28 mouse cellular contexts compared by ENCODE assay signal in the genomic region with DNA sequence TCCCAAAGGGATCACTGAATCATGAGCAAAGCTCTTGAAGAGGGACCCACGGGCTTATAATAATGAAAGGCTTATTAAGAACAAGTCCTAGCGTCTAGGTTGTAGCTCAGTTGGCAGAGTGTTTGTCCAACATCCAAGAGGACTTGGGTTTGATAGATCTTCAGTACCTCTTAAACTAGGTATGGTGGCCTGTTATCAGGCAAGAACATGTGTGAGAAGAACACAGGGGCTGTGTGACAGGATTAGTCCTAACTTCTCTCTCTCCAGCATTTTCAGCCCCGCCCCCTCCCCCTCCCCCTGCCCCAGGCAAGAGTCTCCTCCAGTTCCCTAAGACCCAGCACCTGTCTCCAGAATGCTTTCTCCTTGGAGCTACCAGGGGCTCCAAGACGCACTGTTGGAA. TPM values are rescaled to one million over a fixed set of nuclear protein-coding genes. Genes with fewer than 3 reads are reported as not detected.
DNase-seq lines count a peak whose midpoint lies in the region; ATAC-seq and TF ChIP-seq lines count a peak whose summit lies in the region.
"Had no signal": no experiment of that assay in that cellular context is flagged by ENCODE, and none has a peak within 500 bp of the region (broad histone marks: within the 10 kb centered on the region; RNA-seq: fewer than 3 reads in every experiment).

No protein-coding gene starts in this region.

- H3K9ac ChIP-seq in midbrain, embryonic 11.5 days (ENCODE audit: low read length) = no peak overlapping the region
- H3K9ac ChIP-seq in midbrain, embryonic 13.5 days (replicated peaks) = no peak overlapping the region
- no peak overlapping the region for H3K9ac ChIP-seq in liver, postnatal 0 days (replicated peaks)
- H3K9ac ChIP-seq: forebrain, embryonic 13.5 days; hindbrain, embryonic 13.5 days had no signal

- H3K27ac ChIP-seq in midbrain, embryonic 11.5 days (ENCODE audit: low read depth, low read length) = no peak overlapping the region
- no peak overlapping the region for H3K27ac ChIP-seq in midbrain, embryonic 13.5 days
- no peak overlapping the region for H3K27ac ChIP-seq in liver, postnatal 0 days (ENCODE audit: low read depth)
- H3K27ac ChIP-seq: forebrain, embryonic 13.5 days; hindbrain, embryonic 13.5 days; left cerebral cortex, adult 2 months had no signal

- TF ChIP-seq CTCF in liver, postnatal 0 days (IDR thresholded peaks at IDR 0.05; ENCODE audit: low read depth) = no peak

- WGBS in midbrain, embryonic 11.5 days = 75% methylated on average over 4 of the region's 4 CpGs
- 73% methylated on average over 4 of the region's 4 CpGs for WGBS in midbrain, embryonic 13.5 days
- WGBS in liver, postnatal 0 days (ENCODE audit: insufficient replicate concordance) = 57% methylated on average over 4 of the region's 4 CpGs

- no peaks in the 10 kb centered on the region for H3K36me3 ChIP-seq in midbrain, embryonic 11.5 days (ENCODE audit: control insufficient read depth, insufficient read depth, low read length)
- no peaks in the 10 kb centered on the region for H3K36me3 ChIP-seq in midbrain, embryonic 13.5 days
- 0 out of 2 replicates have a peak, but pooled peaks cover 5% of the 10 kb centered on the region for H3K36me3 ChIP-seq in liver, postnatal 0 days (replicated peaks; ENCODE audit: insufficient read depth, low read length)
- H3K36me3 ChIP-seq: hindbrain, embryonic 13.5 days had no signal

- no peak for ATAC-seq in midbrain, embryonic 11.5 days (ENCODE audit: low FRiP score)
- no peak for ATAC-seq in midbrain, embryonic 13.5 days
- peak; percentile 37 for ATAC-seq in liver, postnatal 0 days
- ATAC-seq: forebrain, embryonic 13.5 days; inflammation-experienced regulatory T-cells, adult 6 months; midbrain, embryonic 16.5 days had no signal

- H3K4me1 ChIP-seq in midbrain, embryonic 11.5 days (ENCODE audit: control insufficient read depth, insufficient read depth, low read length) = no peaks in the 10 kb centered on the region
- no peaks in the 10 kb centered on the region; the same call in 1 of the 2 replicates for H3K4me1 ChIP-seq in midbrain, embryonic 13.5 days (replicated peaks)
- peaks cover 58% of the 10 kb centered on the region for H3K4me1 ChIP-seq in liver, postnatal 0 days (ENCODE audit: insufficient read depth)
- H3K4me1 ChIP-seq: forebrain, embryonic 13.5 days had no signal

- no peaks in the 10 kb centered on the region for H3K9me3 ChIP-seq in midbrain, embryonic 11.5 days (ENCODE audit: control insufficient read depth, low read length)
- no peaks in the 10 kb centered on the region for H3K9me3 ChIP-seq in midbrain, embryonic 13.5 days
- H3K9me3 ChIP-seq in liver, postnatal 0 days (ENCODE audit: low read length) = no peaks in the 10 kb centered on the region
- H3K9me3 ChIP-seq: forebrain, embryonic 13.5 days; hindbrain, embryonic 13.5 days had no signal

- TF ChIP-seq EP300 in liver, postnatal 0 days (IDR thresholded peaks at IDR 0.05; ENCODE audit: low read depth) = no peak

- no peak overlapping the region for H3K4me2 ChIP-seq in midbrain, embryonic 11.5 days
- H3K4me2 ChIP-seq in midbrain, embryonic 13.5 days (replicated peaks) = no peak overlapping the region
- H3K4me2 ChIP-seq in liver, postnatal 0 days (ENCODE audit: low read depth, low read length) = peak overlapping the region; percentile 11; the same call in 1 of the 2 replicates
- H3K4me2 ChIP-seq: forebrain, embryonic 13.5 days; hindbrain, embryonic 13.5 days had no signal

- no peaks in the 10 kb centered on the region for H3K27me3 ChIP-seq in midbrain, embryonic 11.5 days (ENCODE audit: control insufficient read depth, insufficient read depth, low read length)
- H3K27me3 ChIP-seq in midbrain, embryonic 13.5 days = no peaks in the 10 kb centered on the region
- no peaks in the 10 kb centered on the region for H3K27me3 ChIP-seq in liver, postnatal 0 days (ENCODE audit: insufficient read depth, low read length)
- H3K27me3 ChIP-seq: forebrain, embryonic 13.5 days; hindbrain, embryonic 13.5 days had no signal

- H3K4me3 ChIP-seq in midbrain, embryonic 11.5 days (ENCODE audit: low read depth, low read length) = no peak overlapping the region
- no peak overlapping the region for H3K4me3 ChIP-seq in midbrain, embryonic 13.5 days (replicated peaks)
- no peak overlapping the region for H3K4me3 ChIP-seq in liver, postnatal 0 days (ENCODE audit: low read depth, low read length)
- H3K4me3 ChIP-seq: forebrain, embryonic 13.5 days; hindbrain, embryonic 13.5 days; left cerebral cortex, adult 2 months had no signal

- DNase-seq in midbrain, embryonic 11.5 days (ENCODE audit: low spot score, missing footprints) = peak; percentile 79
- DNase-seq in ZHBTc4 (ENCODE audit: low read depth, low spot score) (peak; percentile 26), liver (peak; percentile 75)
- DNase-seq in liver, postnatal 0 days = no peak
- no peak for DNase-seq in kidney, postnatal 14 days
- no peak for DNase-seq in spleen, postnatal 14 days (ENCODE audit: low spot score in 2 of 2)
- DNase-seq in thymus, postnatal 0 days (ENCODE audit: low spot score) = no peak
- DNase-seq: adrenal gland, postnatal 10 days; B cell, adult 2 months; cerebellum, adult 18-20 months; cerebellum, postnatal 36 days; gastrocnemius, postnatal 25 days; heart, postnatal 14 days; kidney, adult 8-10 months; kidney, postnatal 36 days; layer of hippocampus, adult 9-11 months; lung, adult 2 months; right cerebral cortex, postnatal 14 days; thymus, postnatal 14 days had no signal

RNA-seq across cellular contexts. Expression of a gene that starts 12.2 kb away (rescaled TPM):
- polyA plus RNA-seq in midbrain, embryonic 11.5 days (2014; fragmentation: Nextera tagmentation; extraction: Ambion mirVana) = 6.3 TPM in 2 replicates
- 4.8 and 5.0 TPM in 2 replicates for polyA plus RNA-seq in midbrain, embryonic 13.5 days (2015; fragmentation: Nextera tagmentation; extraction: Ambion mirVana)
- polyA plus RNA-seq in liver, postnatal 0 days (2015; fragmentation: Nextera tagmentation; extraction: Ambion mirVana) = 5.2 and 6.2 TPM in 2 replicates
- polyA plus RNA-seq in thymus, postnatal 0 days (2015; fragmentation: Nextera tagmentation; extraction: Ambion mirVana) = 26.2 and 27.3 TPM in 2 replicates

RNA-seq across cellular contexts. Expression of a gene that starts 53.9 kb away (rescaled TPM):
- not detected in 2 replicates for polyA plus RNA-seq in midbrain, embryonic 11.5 days (2014; fragmentation: Nextera tagmentation; extraction: Ambion mirVana)
- polyA plus RNA-seq in midbrain, embryonic 13.5 days (2015; fragmentation: Nextera tagmentation; extraction: Ambion mirVana) = not detected in 2 replicates
- not detected in 2 replicates for polyA plus RNA-seq in liver, postnatal 0 days (2015; fragmentation: Nextera tagmentation; extraction: Ambion mirVana)
- polyA plus RNA-seq in thymus, postnatal 0 days (2015; fragmentation: Nextera tagmentation; extraction: Ambion mirVana) = not detected in 2 replicates
- polyA plus RNA-seq: brain, embryonic 14.5 days; forebrain, embryonic 13.5 days; hindbrain, embryonic 13.5 days; inflammation-experienced regulatory T-cells, adult 6 months; limb, embryonic 11.5 days; lung, adult 2 months; midbrain, embryonic 16.5 days; stomach, embryonic 14.5 days had no signal

Comparison
In these comparisons a context has a peak if more than half of its experiments do, and no peak if none do; other contexts are left out.
1. DNase-seq: peak in midbrain, embryonic 11.5 days (single experiment), ZHBTc4 (single experiment) and liver (single experiment); none in liver, postnatal 0 days (single experiment), kidney, postnatal 14 days (single experiment), spleen, postnatal 14 days (0 of 2) and thymus, postnatal 0 days (single experiment).